Mouse (Mus musculus) heart, embryonic 10.5 days (tissue): ENCODE data around the gene Hoxb6. TPM values are rescaled to one million over a fixed set of nuclear protein-coding genes. Genes with fewer than 3 reads are reported as not detected.

ENCODE experiments used
- DNase-seq: peaks from one replicate; pipeline ENCODE4 v3.0.0-alpha.2; 2017; ENCODE audit warnings: low spot score
- H3K27ac ChIP-seq: fragments of 300-500 bp; sonication (generic); 2 replicates; pipeline ENCODE4 v1.5.1; 2016; ENCODE audit warnings: mild to moderate bottlenecking
- H3K27me3 ChIP-seq: fragments of 300-500 bp; sonication (generic); 2 replicates; pipeline ENCODE4 v1.6.1; 2016; ENCODE audit warnings: mild to moderate bottlenecking; ENCODE audit not compliant: poor library complexity, insufficient read depth, severe bottlenecking
- H3K36me3 ChIP-seq: fragments of 300-500 bp; sonication (generic); 2 replicates; pipeline ENCODE4 v1.6.1; 2016; ENCODE audit warnings: mild to moderate bottlenecking, moderate library complexity
- H3K4me1 ChIP-seq: fragments of 300-500 bp; sonication (generic); 2 replicates; pipeline ENCODE4 v1.6.1; 2016; ENCODE audit warnings: mild to moderate bottlenecking
- H3K4me3 ChIP-seq: fragments of 300-500 bp; sonication (generic); 2 replicates; pipeline ENCODE4 v1.5.1; 2016; ENCODE audit warnings: mild to moderate bottlenecking, moderate library complexity
- H3K9me3 ChIP-seq: fragments of 300-500 bp; sonication (generic); 2 replicates; pipeline ENCODE4 v1.6.1; 2016; ENCODE audit warnings: mild to moderate bottlenecking, moderate library complexity
- WGBS: fragments of 180-500 bp; shearing (Covaris S2); methylation state at CpG from one replicate; pipeline ENCODE4 v1.1.7; 2016; 5-methylcytosine and 5-hydroxymethylcytosine counted together
- microRNA counts: library from miRNA; unstranded; fragments of <30 nt; microRNA quantifications from one replicate; lab custom pipeline; 2017
- microRNA-seq: library from miRNA; unstranded; fragments of <30 nt; microRNA quantifications from one replicate; pipeline ENCODE4, GENCODE M21; 2017
- polyA plus RNA-seq: library from polyadenylated mRNA; unstranded; fragments of >200 nt; fragmentation: Nextera tagmentation; extraction: Ambion mirVana; gene quantifications from 2 replicates; pipeline ENCODE4 v1.2.1, GENCODE M21; 2016

Gene Hoxb6
- polyA plus RNA-seq, 1 experiment from 2014 or later = 2.2 TPM

DNA sequence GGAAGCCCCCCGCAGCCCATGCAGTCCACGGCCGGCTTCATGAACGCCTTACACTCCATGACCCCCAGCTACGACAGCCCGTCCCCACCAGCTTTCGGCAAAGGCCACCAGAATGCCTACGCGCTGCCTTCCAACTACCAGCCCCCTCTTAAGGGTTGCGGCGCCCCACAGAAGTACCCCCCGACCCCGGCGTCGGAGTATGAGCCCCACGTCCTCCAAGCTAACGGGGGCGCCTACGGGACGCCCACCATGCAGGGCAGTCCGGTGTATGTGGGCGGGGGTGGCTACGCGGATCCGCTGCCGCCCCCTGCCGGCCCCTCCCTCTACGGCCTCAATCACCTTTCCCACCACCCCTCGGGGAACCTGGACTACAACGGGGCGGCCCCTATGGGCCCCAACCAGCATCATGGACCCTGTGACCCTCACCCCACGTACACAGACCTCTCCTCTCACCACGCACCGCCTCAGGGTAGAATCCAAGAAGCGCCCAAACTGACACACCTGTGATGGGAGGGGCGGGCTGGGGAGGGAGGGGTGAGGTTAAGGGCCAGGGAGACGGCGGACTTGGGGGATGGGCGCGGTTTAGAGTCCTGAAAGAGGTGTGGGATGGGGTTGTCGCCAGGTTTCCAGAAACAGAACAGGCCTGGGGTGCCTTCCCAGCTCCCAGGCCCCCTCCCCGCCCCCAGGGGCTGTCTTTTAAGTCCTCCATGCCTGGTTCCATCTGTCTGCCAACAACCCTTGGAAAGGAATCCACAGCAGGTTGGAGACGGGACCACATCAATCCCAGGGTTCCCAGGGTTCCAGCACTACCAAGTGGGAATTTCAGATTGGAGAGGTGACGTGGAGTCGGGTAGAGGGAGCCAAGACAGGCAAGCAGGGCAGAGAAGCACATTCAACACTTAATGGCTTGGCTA is 53.9 kb downstream of the Hoxb6 start:
- peak overlapping the region; percentile 85 for H3K27ac ChIP-seq
- H3K4me3 ChIP-seq = peak overlapping the region; percentile 62
- no peak for DNase-seq
- H3K36me3 ChIP-seq = 0 out of 2 replicates have a peak, but pooled peaks cover 2% of the 10 kb centered on the region
- WGBS = 4% methylated on average over 45 of the region's 45 CpGs
- H3K27me3 ChIP-seq = peaks cover 98% of the 10 kb centered on the region
- peaks cover 59% of the 10 kb centered on the region for H3K4me1 ChIP-seq
- no peaks in the 10 kb centered on the region for H3K9me3 ChIP-seq

DNA sequence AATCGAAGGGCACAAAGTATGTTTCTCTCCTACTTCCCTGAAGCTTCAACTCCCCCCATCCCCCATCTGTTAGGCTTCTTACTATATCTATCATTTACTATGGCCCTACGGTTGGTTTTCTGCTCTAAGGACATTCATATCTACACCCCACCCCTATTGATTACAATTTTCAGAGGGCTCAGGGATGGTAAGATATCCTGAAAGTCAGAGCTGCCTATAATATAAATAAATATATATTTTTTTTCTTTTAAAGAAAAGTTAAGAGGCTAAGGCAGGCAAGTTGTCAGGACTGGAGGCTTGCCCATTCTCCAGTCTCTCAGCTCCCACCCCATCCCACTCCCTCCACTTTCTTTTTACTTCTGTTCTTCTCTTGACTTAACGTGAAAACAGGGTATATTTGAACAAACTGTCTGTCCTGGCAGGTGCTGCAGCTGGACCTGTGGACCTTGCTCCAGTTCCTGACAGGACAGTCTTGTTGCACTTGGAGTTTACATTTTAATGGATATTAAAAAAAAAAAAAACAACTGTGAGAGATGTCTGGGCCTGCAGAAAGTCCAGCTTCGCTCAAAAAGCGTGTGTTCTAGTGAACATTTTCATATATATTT is 54.7 kb downstream of the Hoxb6 start:
- no peak overlapping the region for H3K4me3 ChIP-seq
- 45% methylated on average over 5 of the region's 5 CpGs for WGBS
- no peak overlapping the region for H3K27ac ChIP-seq
- peaks cover 60% of the 10 kb centered on the region for H3K4me1 ChIP-seq
- H3K27me3 ChIP-seq = peaks cover 98% of the 10 kb centered on the region
- H3K9me3 ChIP-seq = no peaks in the 10 kb centered on the region
- H3K36me3 ChIP-seq = 0 out of 2 replicates have a peak, but pooled peaks cover 2% of the 10 kb centered on the region
- DNase-seq = no peak

DNA sequence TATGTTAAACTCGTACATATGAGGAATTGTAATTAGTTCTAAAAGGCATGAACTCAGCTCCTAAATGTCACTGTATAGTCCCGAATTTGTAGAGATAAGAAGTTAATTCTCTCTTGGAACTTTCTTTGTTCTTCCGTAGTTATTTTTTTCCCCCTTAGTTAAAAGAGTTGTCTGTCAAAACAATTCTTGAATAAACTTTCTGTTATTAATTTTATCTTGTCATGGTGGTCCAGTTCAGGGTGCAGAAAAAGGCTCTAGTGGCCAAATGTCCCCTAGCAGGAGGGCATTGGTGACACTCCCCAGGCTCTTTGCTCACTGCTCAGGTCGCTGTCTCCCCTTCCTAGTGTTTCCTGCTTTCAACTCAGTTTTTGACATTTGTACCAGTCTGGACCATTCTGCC is 55.4 kb downstream of the Hoxb6 start:
- Histone ChIP-seq H3K27me3 (peaks cover 96% of the 10 kb centered on the region), H3K4me3 (peak overlapping the region; percentile 47), H3K9me3 (no peaks in the 10 kb centered on the region), H3K36me3 (0 out of 2 replicates have a peak, but pooled peaks cover 2% of the 10 kb centered on the region), H3K4me1 (peaks cover 64% of the 10 kb centered on the region), H3K27ac (peak overlapping the region; percentile 77)
- no peak for DNase-seq
- 17% methylated on average over 4 of the region's 4 CpGs for WGBS

DNA sequence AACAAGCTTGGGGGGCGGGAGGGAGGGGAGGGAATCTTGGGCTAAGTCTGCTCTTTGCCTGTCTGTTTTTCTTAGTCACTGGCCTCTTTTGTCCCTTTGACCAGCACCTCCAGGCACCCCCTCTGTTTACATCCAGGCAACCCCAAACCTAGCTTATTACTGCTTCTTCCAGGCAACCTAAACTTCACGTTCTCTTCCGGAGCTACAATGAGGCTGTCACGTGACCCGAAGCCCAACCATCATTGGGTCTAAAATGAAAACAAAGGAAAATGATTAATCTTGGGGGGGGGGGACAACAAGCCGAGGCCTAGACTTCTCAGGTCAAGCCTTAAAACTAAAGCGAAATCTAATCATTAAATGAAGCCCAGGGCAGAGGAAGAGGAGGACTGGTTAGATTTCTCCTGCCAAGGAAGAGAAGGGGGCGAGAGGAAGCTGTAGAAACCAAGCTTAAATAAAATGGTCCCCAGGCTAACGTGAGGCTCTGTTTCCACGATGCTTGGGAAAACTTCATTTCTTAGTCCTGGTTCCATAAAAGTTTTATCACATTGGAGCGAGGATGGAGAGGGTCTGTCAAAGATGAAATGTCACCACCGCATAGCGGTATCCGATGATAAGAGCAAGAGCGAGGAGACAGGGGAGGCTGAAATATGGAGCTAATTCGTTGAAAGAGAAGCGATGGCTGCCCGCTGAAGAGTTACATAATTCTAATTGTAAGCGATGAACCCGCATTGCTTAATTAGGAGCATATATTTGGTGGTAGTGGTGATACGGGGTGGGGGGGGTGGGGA is 56.1 kb downstream of the Hoxb6 start:
- DNase-seq = no peak
- peak overlapping the region; percentile 47 for H3K4me3 ChIP-seq
- peak overlapping the region; percentile 77 for H3K27ac ChIP-seq
- peaks cover 70% of the 10 kb centered on the region for H3K4me1 ChIP-seq
- 9% methylated on average over 21 of the region's 21 CpGs for WGBS
- 0 out of 2 replicates have a peak, but pooled peaks cover 2% of the 10 kb centered on the region for H3K36me3 ChIP-seq
- no peaks in the 10 kb centered on the region for H3K9me3 ChIP-seq
- peaks cover 96% of the 10 kb centered on the region for H3K27me3 ChIP-seq

DNA sequence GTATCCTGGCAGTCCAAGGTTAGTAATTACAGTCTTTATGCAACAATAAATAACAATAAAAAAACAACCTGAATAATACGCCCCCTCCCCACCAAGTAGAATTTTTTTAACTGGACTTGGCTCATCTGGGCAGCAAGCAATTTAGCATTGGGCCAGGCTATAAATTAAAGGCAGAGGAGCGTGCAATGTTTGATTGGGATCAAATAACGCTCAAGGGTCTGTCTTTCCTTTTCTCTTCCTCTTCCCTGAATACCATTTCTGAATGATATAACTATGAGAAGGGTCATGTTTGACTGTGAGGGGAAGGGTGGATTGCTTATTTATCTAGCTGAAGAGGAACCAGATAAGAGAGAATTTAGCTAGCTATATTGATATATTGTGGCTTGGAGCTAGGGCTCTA is 56.7 kb downstream of the Hoxb6 start:
- Histone ChIP-seq H3K27me3 (peaks cover 93% of the 10 kb centered on the region), H3K4me1 (peaks cover 72% of the 10 kb centered on the region), H3K36me3 (0 out of 2 replicates have a peak, but pooled peaks cover 2% of the 10 kb centered on the region), H3K27ac (peak overlapping the region; percentile 77), H3K4me3 (peak overlapping the region; percentile 47), H3K9me3 (no peaks in the 10 kb centered on the region)
- 33% methylated on average over 3 of the region's 3 CpGs for WGBS
- no peak for DNase-seq

DNA sequence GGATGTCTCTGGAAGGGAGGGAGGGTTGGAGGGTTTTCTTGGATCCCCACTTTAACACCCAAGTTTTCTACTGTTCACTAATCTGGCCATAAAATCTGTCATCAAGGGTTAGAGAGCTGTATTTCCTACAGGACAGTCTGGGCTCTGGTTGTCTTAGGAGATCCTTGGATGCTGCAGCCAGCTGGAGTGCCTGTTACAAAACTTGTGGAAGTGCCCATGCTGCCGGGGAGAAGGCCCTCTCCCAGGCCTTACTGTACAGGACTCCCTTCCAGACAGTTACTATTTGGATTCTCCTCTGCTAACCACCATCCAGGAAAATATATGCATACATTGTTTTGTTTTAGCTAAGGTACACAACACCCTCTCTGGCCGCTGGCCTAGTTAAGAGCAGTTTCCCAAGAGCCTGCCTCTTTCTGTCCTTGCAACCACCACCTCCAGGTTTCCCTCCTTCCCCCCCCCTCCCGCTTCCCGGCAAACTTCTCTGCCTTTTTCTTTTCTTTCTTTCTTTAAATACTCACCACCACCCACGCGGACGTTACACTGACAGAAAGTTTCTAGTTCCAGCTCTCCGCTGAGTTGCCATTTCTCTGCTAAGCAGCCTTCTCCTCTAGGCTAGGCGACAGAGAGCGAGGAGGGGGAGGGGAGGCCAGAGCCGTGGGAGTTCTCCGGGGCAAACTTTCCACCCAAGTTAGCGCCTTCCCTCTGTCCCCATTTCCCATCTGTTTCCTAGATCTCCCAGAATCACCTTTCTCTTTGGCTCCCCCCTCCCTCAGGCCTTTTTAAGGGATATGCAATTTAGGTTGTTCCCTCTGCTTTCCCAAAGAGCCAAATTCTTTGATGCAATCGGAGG is 57.4 kb downstream of the Hoxb6 start:
- Histone ChIP-seq H3K4me3 (peak overlapping the region; percentile 47), H3K27me3 (peaks cover 93% of the 10 kb centered on the region), H3K4me1 (peaks cover 72% of the 10 kb centered on the region), H3K36me3 (no peaks in the 10 kb centered on the region), H3K27ac (peak overlapping the region; percentile 77), H3K9me3 (no peaks in the 10 kb centered on the region)
- 13% methylated on average over 14 of the region's 14 CpGs for WGBS
- DNase-seq = no peak

DNA sequence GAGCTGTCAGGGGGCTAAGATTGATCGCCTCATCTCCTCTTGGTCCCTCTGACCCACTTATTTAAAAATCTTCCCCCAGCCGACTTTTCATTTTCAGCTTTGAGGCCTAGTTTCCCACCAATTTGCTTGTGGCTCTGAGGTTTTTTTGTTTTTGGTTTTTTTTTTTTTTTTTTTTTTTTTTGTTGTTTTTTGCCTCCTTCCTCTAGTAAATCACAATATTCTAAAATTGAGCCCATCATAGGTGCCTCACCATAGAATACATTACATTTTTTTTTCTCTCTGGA is 58.0 kb downstream of the Hoxb6 start, which contains the start of gene Hoxb2:
TSS of gene Hoxb2 (plus strand) at position 185 of the 284 bp plus-strand sequence.
- Histone ChIP-seq H3K36me3 (no peaks in the 10 kb centered on the region), H3K27ac (peak within 1 kb of the TSS; percentile 95), H3K4me1 (peaks cover 70% of the 10 kb centered on the region), H3K4me3 (peak within 1 kb of the TSS; percentile 78), H3K9me3 (no peaks in the 10 kb centered on the region), H3K27me3 (peaks cover 93% of the 10 kb centered on the region)
- no peak for DNase-seq
- 5% methylated on average over 2 of the region's 2 CpGs for WGBS

DNA sequence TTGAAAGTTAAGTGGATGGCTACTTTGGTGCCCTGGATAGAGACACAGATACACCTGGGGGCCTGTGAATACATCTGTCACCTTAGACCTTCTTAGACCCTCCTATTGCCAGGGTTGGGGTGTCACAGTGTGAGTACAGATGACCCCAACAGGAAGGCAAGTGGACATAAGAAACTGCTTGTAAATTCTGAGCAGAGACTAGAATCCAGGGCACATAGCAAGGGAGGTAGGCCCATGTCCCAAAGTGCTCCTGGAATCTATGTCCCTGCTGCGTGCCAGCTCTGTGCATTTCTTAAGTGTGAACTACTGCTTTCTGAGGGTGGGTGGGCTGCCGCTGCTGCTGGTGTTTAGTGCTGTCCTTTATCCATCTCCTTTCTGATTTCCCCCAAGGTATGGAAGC is 58.5 kb downstream of the Hoxb6 start:
- Histone ChIP-seq H3K4me1 (peaks cover 65% of the 10 kb centered on the region), H3K27me3 (peaks cover 91% of the 10 kb centered on the region), H3K9me3 (no peaks in the 10 kb centered on the region), H3K4me3 (0 out of 2 replicates have a peak overlapping the region, but pooled peaks have one; percentile 78), H3K27ac (peak overlapping the region; percentile 95), H3K36me3 (no peaks in the 10 kb centered on the region)
- DNase-seq = no peak
- WGBS = 41% methylated on average over 2 of the region's 2 CpGs

MicroRNAs encoded within 50 kb of the gene (microRNA counts, 519-probe panel; counts per million panel counts)
- 5,279 counts per million, percentile 45 among the panel's probes with 10 or more counts for microRNA mmu-miR-10a (lab: Ali Mortazavi, UCI)
- not detected for microRNA mmu-miR-196a (lab: Ali Mortazavi, UCI)

Small RNAs within 50 kb of the gene (microRNA-seq; reads per million reads assigned to microRNA genes)
- 1,347 reads per million, percentile 81 among the genes with 10 or more reads in this experiment for gene Mir10a
- gene Mir196a-1 = 1.0 reads per million

Other genes starting within 250 kb of the Hoxb6 start
- 35.2 and 44.4 TPM in 2 replicates for gene Ube2z, start 227.1 kb upstream of the Hoxb6 start, polyA plus RNA-seq
- gene Atp5g1, start 216.8 kb upstream of the Hoxb6 start, polyA plus RNA-seq = 1,240 and 1,624 TPM in 2 replicates
- 0.13 TPM in 1 of 2 replicates, not detected in the other for gene Calcoco2, start 180.5 kb upstream of the Hoxb6 start, polyA plus RNA-seq
- gene Ttll6, start 158.7 kb upstream of the Hoxb6 start, polyA plus RNA-seq = not detected in 2 replicates
- not detected in 2 replicates for gene Hoxb13, start 98.2 kb upstream of the Hoxb6 start, polyA plus RNA-seq
- 0.75 TPM in 1 of 2 replicates, not detected in the other for gene Hoxb9, start 21.0 kb upstream of the Hoxb6 start, polyA plus RNA-seq
- 0.30 TPM in 1 of 2 replicates, not detected in the other for gene Hoxb8, start 10.6 kb upstream of the Hoxb6 start, polyA plus RNA-seq
- gene Hoxb7, start 5.9 kb upstream of the Hoxb6 start, polyA plus RNA-seq = 0.11 and 1.3 TPM in 2 replicates
- 1.0 and 5.2 TPM in 2 replicates for gene Hoxb5, start 10.9 kb downstream of the Hoxb6 start, polyA plus RNA-seq
- 0.31 and 2.0 TPM in 2 replicates for gene Hoxb4, start 25.8 kb downstream of the Hoxb6 start, polyA plus RNA-seq
- 0.42 and 1.8 TPM in 2 replicates for gene Hoxb3, start 30.9 kb downstream of the Hoxb6 start, polyA plus RNA-seq
- 5.7 and 27.6 TPM in 2 replicates for gene Hoxb2, start 58.0 kb downstream of the Hoxb6 start, polyA plus RNA-seq
- 0.20 and 3.3 TPM in 2 replicates for gene Hoxb1, start 73.3 kb downstream of the Hoxb6 start, polyA plus RNA-seq
- 0.30 and 0.69 TPM in 2 replicates for gene Skap1, start 172.1 kb downstream of the Hoxb6 start, polyA plus RNA-seq